Mouse (Mus musculus) bone marrow macrophage, adult 2 months (primary cell): Measurements from ENCODE around the gene Slc7a8.

Experiments
- CTCF ChIP-seq: IDR thresholded peaks from 2 replicates; pipeline ENCODE4 v1.5.1; 2012; ENCODE audit warnings: low read depth, mild to moderate bottlenecking, low read length, moderate library complexity
- POLR2A ChIP-seq: IDR thresholded peaks from 2 replicates; pipeline ENCODE4 v1.6.1; 2012; ENCODE audit warnings: mild to moderate bottlenecking, low read depth, low read length, borderline replicate concordance

DNA sequence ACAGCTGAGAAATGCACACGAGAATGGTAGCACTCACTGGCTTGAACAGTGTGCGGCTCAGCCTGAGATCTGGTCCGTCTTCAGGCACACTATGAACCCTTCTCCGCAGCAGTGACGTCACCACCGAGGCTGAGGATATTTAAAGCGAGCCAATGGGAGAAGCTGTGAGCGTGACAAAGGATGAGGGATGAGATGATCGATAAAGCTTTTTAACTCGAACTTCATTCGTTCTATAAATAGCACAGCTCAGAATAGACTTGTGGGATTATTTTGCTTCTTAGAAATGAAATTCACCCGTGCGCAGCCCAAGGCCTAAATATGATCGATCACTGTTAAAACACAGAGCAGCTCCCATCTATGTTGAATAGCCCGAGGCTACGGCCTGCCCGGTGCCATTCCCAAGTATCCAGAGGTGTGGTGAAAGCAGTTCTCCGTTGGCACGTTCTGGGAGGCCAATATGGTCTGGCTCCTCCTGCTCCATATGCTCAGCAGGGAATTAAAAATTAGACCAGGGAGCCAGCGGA, 9.4 kb downstream of the Slc7a8 start:
- TF ChIP-seq POLR2A, result no peak
- no peak for TF ChIP-seq CTCF
